Mouse (Mus musculus) liver, postnatal 0 days (tissue): ENCODE results near the gene Qrich2. TPM values are rescaled to one million over a fixed set of nuclear protein-coding genes. Genes with fewer than 3 reads are reported as not detected.

Source experiments
- ATAC-seq: fragments of 200-750 bp; cut with Nextera tagmentation; 2 replicates; pipeline ENCODE4 v1.8.0; 2017; ENCODE audit warnings: mild to moderate bottlenecking, moderate library complexity
- DNase-seq: peaks from one replicate; pipeline ENCODE4 v3.0.0-alpha.2; 2016
- H3K27ac ChIP-seq: fragments of 300-500 bp; sonication (generic); 2 replicates; pipeline ENCODE4 v1.5.1; 2014; ENCODE audit warnings: antibody characterized with exemption, moderate library complexity, mild to moderate bottlenecking, low read depth
- H3K27me3 ChIP-seq: fragments of 300-500 bp; sonication (generic); 2 replicates; pipeline ENCODE4 v1.6.1; 2014; ENCODE audit warnings: low read length, control low read depth, mixed read lengths; ENCODE audit not compliant: insufficient read depth
- H3K36me3 ChIP-seq: fragments of 300-500 bp; sonication (generic); replicated peaks from 2 replicates; pipeline ENCODE4 v1.6.1; 2014; ENCODE audit warnings: mild to moderate bottlenecking, control low read depth, low read length, moderate library complexity, mixed read lengths; ENCODE audit not compliant: insufficient read depth
- H3K4me1 ChIP-seq: fragments of 300-500 bp; sonication (generic); 2 replicates; pipeline ENCODE4 v1.6.1; 2014; ENCODE audit warnings: antibody characterized with exemption, mild to moderate bottlenecking, control low read depth; ENCODE audit not compliant: insufficient read depth
- H3K4me2 ChIP-seq: fragments of 300-500 bp; sonication (generic); 2 replicates; pipeline ENCODE4 v1.6.1; 2014; ENCODE audit warnings: low read depth, mild to moderate bottlenecking, low read length, moderate library complexity, mixed read lengths
- H3K4me3 ChIP-seq: fragments of 300-500 bp; sonication (generic); 2 replicates; pipeline ENCODE4 v1.5.1; 2014; ENCODE audit warnings: low read depth, low read length
- H3K9ac ChIP-seq: fragments of 300-500 bp; sonication (generic); replicated peaks from 2 replicates; pipeline ENCODE4 v1.6.1; 2014; ENCODE audit warnings: mild to moderate bottlenecking, moderate library complexity
- H3K9me3 ChIP-seq: fragments of 300-500 bp; sonication (generic); 2 replicates; pipeline ENCODE4 v1.6.1; 2016; ENCODE audit warnings: mild to moderate bottlenecking, control low read depth, low read length, mixed read lengths
- CTCF ChIP-seq: sonication (generic); IDR thresholded peaks from 2 replicates; pipeline ENCODE4 v1.5.1; 2016; ENCODE audit warnings: antibody characterized with exemption, low read depth
- EP300 ChIP-seq: IDR thresholded peaks from 2 replicates; pipeline ENCODE4 v1.6.1; 2016; ENCODE audit warnings: antibody characterized with exemption, low read depth, mild to moderate bottlenecking
- WGBS: fragments of 180-500 bp; shearing (Covaris S2); extraction: QIAGEN DNeasy Blood & Tissue Kit; methylation state at CpG from one replicate; pipeline ENCODE4 v1.1.7; 2014; ENCODE audit not compliant: insufficient replicate concordance; 5-methylcytosine and 5-hydroxymethylcytosine counted together
- polyA plus RNA-seq: library from polyadenylated mRNA; unstranded; fragments of >200 nt; fragmentation: Nextera tagmentation; extraction: Ambion mirVana; gene quantifications from 2 replicates; pipeline ENCODE4 v1.2.1, GENCODE M21; 2015

Qrich2 gene
- 0.06 TPM in 1 of 2 replicates, not detected in the other for polyA plus RNA-seq

- no peak for DNase-seq
- Histone ChIP-seq H3K36me3 (peaks cover 6% of the 10 kb centered on the region; the same call in 1 of the 2 replicates), H3K4me2 (no peak within 1 kb of the TSS), H3K4me1 (peaks cover 4% of the 10 kb centered on the region; the same call in 1 of the 2 replicates), H3K27ac (no peak within 1 kb of the TSS), H3K27me3 (no peaks in the 10 kb centered on the region), H3K4me3 (no peak within 1 kb of the TSS), H3K9ac (no peak within 1 kb of the TSS), H3K9me3 (no peaks in the 10 kb centered on the region)
- WGBS = 62% methylated on average over 20 of the region's 20 CpGs
- no peak for TF ChIP-seq EP300
- TF ChIP-seq CTCF = no peak
- ATAC-seq = no peak
Observed at GRCm38 (mm10) chr11:116466141-116466540, at the start of gene Qrich2. TSS of gene Qrich2 (minus strand) at chr11:116466241.

GRCm38 (mm10) chr11:116515330-116516020, 49.4 kb upstream of the Qrich2 start:
- TF ChIP-seq EP300 (no peak), CTCF (no peak; the same call in 1 of the 2 replicates)
- H3K9me3 ChIP-seq = no peaks in the 10 kb centered on the region; the same call in 1 of the 2 replicates
- H3K4me3 ChIP-seq = no peak overlapping the region
- H3K4me1 ChIP-seq = peaks cover 4% of the 10 kb centered on the region
- no peak overlapping the region for H3K9ac ChIP-seq
- no peak overlapping the region for H3K4me2 ChIP-seq
- ATAC-seq (no peak), DNase-seq (no peak)
- H3K36me3 ChIP-seq = no peaks in the 10 kb centered on the region
- WGBS = 36% methylated on average over 24 of the region's 24 CpGs
- H3K27me3 ChIP-seq = peaks cover 8% of the 10 kb centered on the region; the same call in 1 of the 2 replicates
- H3K27ac ChIP-seq = no peak overlapping the region

- H3K27me3 ChIP-seq = 0 out of 2 replicates have a peak, but pooled peaks cover 7% of the 10 kb centered on the region
- TF ChIP-seq EP300 (no peak), CTCF (no peak)
- no peaks in the 10 kb centered on the region for H3K36me3 ChIP-seq
- H3K27ac ChIP-seq = no peak overlapping the region
- H3K4me3 ChIP-seq = no peak overlapping the region
- no peak overlapping the region for H3K9ac ChIP-seq
- no peak overlapping the region for H3K4me2 ChIP-seq
- H3K4me1 ChIP-seq = peaks cover 4% of the 10 kb centered on the region
- WGBS = 71% methylated on average over 4 of the region's 4 CpGs
- no peak for DNase-seq
- H3K9me3 ChIP-seq = no peaks in the 10 kb centered on the region; the same call in 1 of the 2 replicates
- no peak for ATAC-seq
Observed at GRCm38 (mm10) chr11:116513531-116514038, 47.5 kb upstream of the Qrich2 start.

GRCm38 (mm10) chr11:116512987-116513386, 46.9 kb upstream of the Qrich2 start:
- ATAC-seq (no peak), DNase-seq (no peak)
- Histone ChIP-seq H3K4me1 (peaks cover 4% of the 10 kb centered on the region), H3K4me3 (no peak overlapping the region), H3K36me3 (no peaks in the 10 kb centered on the region), H3K27ac (no peak overlapping the region), H3K9me3 (no peaks in the 10 kb centered on the region; the same call in 1 of the 2 replicates), H3K4me2 (no peak overlapping the region), H3K27me3 (0 out of 2 replicates have a peak, but pooled peaks cover 7% of the 10 kb centered on the region), H3K9ac (no peak overlapping the region)
- TF ChIP-seq EP300 (no peak), CTCF (no peak)
- WGBS = 75% methylated on average over 6 of the region's 6 CpGs

- H3K4me3 ChIP-seq = no peak overlapping the region
- no peak overlapping the region for H3K9ac ChIP-seq
- H3K4me1 ChIP-seq = peaks cover 4% of the 10 kb centered on the region
- H3K27me3 ChIP-seq = 0 out of 2 replicates have a peak, but pooled peaks cover 7% of the 10 kb centered on the region
- 90% methylated on average over 7 of the region's 7 CpGs for whole genome bisulfite sequencing
- no peaks in the 10 kb centered on the region; the same call in 1 of the 2 replicates for H3K9me3 ChIP-seq
- ATAC-seq = no peak
- DNase-seq = no peak
- no peak overlapping the region for H3K4me2 ChIP-seq
- TF ChIP-seq EP300 (no peak), CTCF (no peak)
- no peak overlapping the region for H3K27ac ChIP-seq
- H3K36me3 ChIP-seq = no peaks in the 10 kb centered on the region
Observed at GRCm38 (mm10) chr11:116512154-116512553, 46.1 kb upstream of the Qrich2 start.

GRCm38 (mm10) chr11:116511301-116511868, 45.3 kb upstream of the Qrich2 start:
- no peak overlapping the region for H3K9ac ChIP-seq
- no peaks in the 10 kb centered on the region for H3K36me3 ChIP-seq
- H3K27me3 ChIP-seq = 0 out of 2 replicates have a peak, but pooled peaks cover 7% of the 10 kb centered on the region
- peaks cover 7% of the 10 kb centered on the region for H3K4me1 ChIP-seq
- TF ChIP-seq EP300 = no peak
- TF ChIP-seq CTCF = no peak
- H3K9me3 ChIP-seq = no peaks in the 10 kb centered on the region; the same call in 1 of the 2 replicates
- WGBS = 51% methylated on average over 7 of the region's 7 CpGs
- ATAC-seq (peak; percentile 44; the same call in 1 of the 2 replicates), DNase-seq (peak; percentile 64)
- H3K4me3 ChIP-seq = no peak overlapping the region
- H3K4me2 ChIP-seq = no peak overlapping the region
- no peak overlapping the region for H3K27ac ChIP-seq
